Mouse (Mus musculus) megakaryocyte, embryonic 14.5 days (primary cell): ENCODE data around the gene Sdsl. TPM values are rescaled to one million over a fixed set of nuclear protein-coding genes. Genes with fewer than 3 reads are reported as not detected.

Experiments used
- H3K27me3 ChIP-seq: replicated peaks from 2 replicates; pipeline ENCODE3; 2012; ENCODE audit warnings: inconsistent platforms
- H3K36me3 ChIP-seq: replicated peaks from 2 replicates; pipeline ENCODE3; 2012; ENCODE audit warnings: low read length, inconsistent platforms, mixed read lengths
- H3K4me1 ChIP-seq: 2 replicates; pipeline ENCODE4 v1.6.1; 2012; ENCODE audit warnings: inconsistent platforms
- H3K4me3 ChIP-seq: replicated peaks from 2 replicates; pipeline ENCODE3; 2012; ENCODE audit warnings: moderate library complexity, mild to moderate bottlenecking, inconsistent platforms
- H3K9me3 ChIP-seq: 2 replicates; pipeline ENCODE4 v1.6.1; 2012; ENCODE audit warnings: inconsistent platforms
- FLI1 ChIP-seq: IDR thresholded peaks from 2 replicates; pipeline ENCODE4 v1.6.1; 2012; ENCODE audit warnings: low read length, inconsistent platforms, mixed read lengths
- GATA1 ChIP-seq: IDR thresholded peaks from 3 replicates; pipeline ENCODE4 v1.6.1; 2012; ENCODE audit warnings: mixed read lengths, low read length, inconsistent platforms, borderline replicate concordance
- polyA plus RNA-seq: library from polyadenylated mRNA; stranded (reverse); fragments of >175 nt; gene quantifications from 2 replicates; pipeline ENCODE4 v1.2.3, GENCODE M21; 2012; ENCODE audit warnings: low replicate concordance; ENCODE audit not compliant: insufficient read depth

Gene Sdsl
- polyA plus RNA-seq, result 1.3 and 5.3 TPM in 2 replicates

DNA sequence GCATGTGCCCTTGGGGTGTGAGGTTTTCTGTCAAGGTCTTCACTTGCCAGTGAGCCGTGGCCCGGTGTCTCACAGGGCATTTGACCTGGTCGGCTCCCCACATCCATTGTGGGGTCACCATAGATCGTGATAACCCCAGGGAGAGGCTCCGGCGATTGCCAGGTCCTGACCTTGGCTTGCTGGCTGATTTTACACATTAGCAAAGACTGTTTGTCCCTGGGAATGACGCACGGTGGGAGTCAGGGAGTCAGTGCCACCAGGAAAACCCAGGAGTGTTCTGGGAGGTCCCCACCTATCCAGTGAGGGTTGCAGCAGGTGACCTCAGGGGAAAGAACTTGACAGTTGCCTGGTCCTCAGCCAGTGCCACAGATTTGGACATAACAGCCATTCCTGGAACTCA is at the start of gene Sdsl:
Gene Sdsl (minus strand): TSS at position 41 of the 400 bp plus-strand sequence.
- Histone ChIP-seq H3K4me3 (no peak within 1 kb of the TSS), H3K9me3 (peaks cover 14% of the 10 kb centered on the region), H3K36me3 (no peaks in the 10 kb centered on the region), H3K4me1 (peaks cover 17% of the 10 kb centered on the region), H3K27me3 (peaks cover 69% of the 10 kb centered on the region)
- no peak for TF ChIP-seq GATA1
- TF ChIP-seq FLI1, result no peak

DNA sequence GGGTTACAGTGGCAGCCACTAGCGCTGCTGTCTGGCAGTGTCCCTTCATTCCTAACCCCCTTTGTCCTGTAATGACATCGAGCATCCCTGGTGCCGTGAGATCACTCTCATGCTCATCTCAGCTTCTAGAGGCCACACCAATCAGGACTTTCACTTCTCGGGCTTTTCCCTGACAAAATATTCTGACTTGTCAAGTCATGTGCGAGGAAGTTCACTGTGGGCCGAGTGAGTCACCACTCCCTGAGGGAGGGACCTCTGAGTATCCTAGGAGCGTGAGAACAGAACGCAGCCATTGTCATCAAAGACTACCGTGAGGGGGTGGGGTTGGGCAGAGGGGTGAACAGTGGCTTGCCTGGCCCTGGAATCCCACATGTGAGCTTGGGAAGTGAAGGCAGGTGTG is 44.9 kb upstream of the Sdsl start:
- Histone ChIP-seq H3K4me1 (peaks cover 61% of the 10 kb centered on the region), H3K27me3 (no peaks in the 10 kb centered on the region), H3K4me3 (peak overlapping the region; percentile 79), H3K36me3 (peaks cover 62% of the 10 kb centered on the region), H3K9me3 (no peaks in the 10 kb centered on the region)
- TF ChIP-seq FLI1, result no peak

DNA sequence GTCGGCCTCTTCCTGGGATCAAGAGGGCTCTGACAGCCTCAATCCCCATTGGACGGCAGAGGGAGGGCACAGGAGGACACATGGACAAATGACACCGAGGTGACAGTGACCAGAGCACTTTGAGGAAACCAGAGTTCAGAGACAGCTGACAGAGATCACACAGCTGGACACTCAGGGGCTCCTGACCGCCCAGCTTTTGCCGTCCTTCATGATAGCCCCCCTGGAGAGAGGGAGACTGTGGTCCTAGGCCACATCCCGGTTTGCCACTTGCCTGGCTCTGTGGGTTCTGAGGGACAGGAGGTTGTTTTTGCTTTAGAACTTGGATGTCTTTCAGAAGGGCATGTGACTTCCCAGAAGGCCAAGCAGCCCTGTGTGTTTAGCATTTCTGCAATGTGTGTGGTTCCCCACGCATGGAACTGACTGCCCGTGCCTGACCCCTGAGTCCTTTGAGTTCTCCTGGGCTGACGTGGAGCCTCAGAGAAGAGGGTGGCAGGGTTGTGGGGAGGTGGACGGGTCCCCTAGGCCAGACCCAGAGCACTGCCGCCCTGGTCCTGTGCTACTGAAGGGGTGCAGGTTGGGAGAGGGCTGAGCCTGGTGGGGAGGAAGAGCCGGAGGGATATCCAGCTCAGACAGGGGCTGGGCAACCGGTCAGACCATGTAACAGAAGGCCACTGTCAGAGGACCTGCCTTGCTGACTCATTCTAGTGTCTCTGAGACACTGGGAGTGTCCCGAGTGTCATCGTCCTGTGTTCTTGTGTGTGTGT is 43.8 kb upstream of the Sdsl start:
- H3K9me3 ChIP-seq, result no peaks in the 10 kb centered on the region
- peaks cover 71% of the 10 kb centered on the region for H3K4me1 ChIP-seq
- H3K27me3 ChIP-seq, result no peaks in the 10 kb centered on the region
- no peak for TF ChIP-seq FLI1
- peaks cover 51% of the 10 kb centered on the region for H3K36me3 ChIP-seq
- H3K4me3 ChIP-seq, result peak overlapping the region; percentile 72

DNA sequence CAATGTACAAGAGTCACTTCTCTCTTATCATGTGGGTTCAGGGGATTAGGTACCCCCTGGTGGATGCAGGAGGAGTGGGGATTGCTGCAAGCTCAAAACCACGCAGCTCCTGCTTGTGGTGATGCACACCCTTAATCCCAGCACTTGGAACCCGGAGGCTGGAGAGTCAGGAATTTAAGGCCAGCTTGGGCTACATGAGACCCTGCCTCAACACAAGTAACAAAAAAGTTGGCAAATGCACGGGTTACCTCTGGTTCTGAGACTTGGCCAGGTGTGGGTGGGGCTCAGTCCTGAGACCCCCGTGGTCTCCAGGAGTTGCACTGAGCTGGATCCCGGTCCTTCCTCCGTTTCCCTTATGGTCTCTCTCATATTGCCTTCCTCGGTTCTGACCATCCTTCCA is 42.8 kb upstream of the Sdsl start:
- H3K4me3 ChIP-seq, result no peak overlapping the region
- H3K4me1 ChIP-seq, result peaks cover 72% of the 10 kb centered on the region
- TF ChIP-seq GATA1 (no peak), FLI1 (no peak)
- peaks cover 41% of the 10 kb centered on the region for H3K36me3 ChIP-seq
- H3K27me3 ChIP-seq, result no peaks in the 10 kb centered on the region
- H3K9me3 ChIP-seq, result no peaks in the 10 kb centered on the region

DNA sequence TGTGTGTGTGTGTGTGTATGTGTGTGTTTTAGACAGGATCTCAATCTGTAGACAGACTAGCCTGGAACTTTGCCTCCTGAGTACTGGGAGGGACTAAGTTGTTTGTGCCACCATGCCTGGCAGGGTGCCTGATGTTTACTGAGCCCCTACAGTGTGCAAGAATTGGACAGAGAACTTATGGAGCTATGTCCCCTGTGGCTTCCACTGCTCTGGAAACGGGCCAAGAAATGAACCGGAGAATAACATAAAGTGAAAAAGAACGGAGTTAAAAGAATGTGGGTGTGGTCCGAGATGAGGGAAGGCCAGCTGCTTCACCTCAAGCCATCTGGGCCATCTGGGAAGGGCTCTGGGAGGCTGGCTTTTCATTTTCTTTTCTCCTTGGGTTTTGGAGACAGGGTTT is 42.1 kb upstream of the Sdsl start:
- no peak for TF ChIP-seq FLI1
- TF ChIP-seq GATA1, result no peak
- Histone ChIP-seq H3K36me3 (peaks cover 34% of the 10 kb centered on the region), H3K27me3 (no peaks in the 10 kb centered on the region), H3K4me1 (peaks cover 76% of the 10 kb centered on the region), H3K4me3 (no peak overlapping the region), H3K9me3 (no peaks in the 10 kb centered on the region)

DNA sequence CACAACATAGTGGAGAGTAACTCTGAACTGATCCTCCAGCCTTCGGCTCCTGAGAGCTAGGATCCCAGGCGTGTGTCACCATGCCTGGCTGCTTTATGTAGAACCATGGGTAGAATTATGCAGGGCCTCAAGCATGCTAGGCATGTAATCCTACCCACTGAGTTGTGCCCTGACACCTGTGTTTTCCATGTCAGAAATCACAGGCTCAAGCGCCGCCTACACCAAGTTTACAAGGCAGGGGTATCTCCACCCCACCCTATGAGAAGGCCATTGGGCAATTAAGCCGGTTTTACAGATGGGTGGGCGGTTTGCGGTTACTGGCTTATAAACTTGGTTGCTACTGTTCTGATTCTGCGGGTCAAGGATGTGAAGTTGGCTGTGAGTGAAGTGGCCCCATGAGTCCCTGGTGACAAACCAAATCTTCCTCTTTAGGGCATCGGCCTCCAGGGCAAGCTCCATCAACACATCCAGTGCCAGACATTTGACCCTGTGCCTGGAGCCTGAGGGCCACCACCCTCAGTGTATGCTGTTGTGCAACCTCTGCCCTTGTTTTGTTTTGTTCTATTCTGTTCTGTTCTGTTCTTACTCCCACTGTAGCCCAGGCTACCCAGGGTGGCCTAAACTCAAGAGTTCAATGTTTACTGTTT is 41.5 kb upstream of the Sdsl start:
- Histone ChIP-seq H3K4me3 (no peak overlapping the region), H3K36me3 (peaks cover 30% of the 10 kb centered on the region), H3K9me3 (peaks cover 3% of the 10 kb centered on the region), H3K4me1 (peaks cover 74% of the 10 kb centered on the region), H3K27me3 (no peaks in the 10 kb centered on the region)
- TF ChIP-seq FLI1 (no peak), GATA1 (no peak)

DNA sequence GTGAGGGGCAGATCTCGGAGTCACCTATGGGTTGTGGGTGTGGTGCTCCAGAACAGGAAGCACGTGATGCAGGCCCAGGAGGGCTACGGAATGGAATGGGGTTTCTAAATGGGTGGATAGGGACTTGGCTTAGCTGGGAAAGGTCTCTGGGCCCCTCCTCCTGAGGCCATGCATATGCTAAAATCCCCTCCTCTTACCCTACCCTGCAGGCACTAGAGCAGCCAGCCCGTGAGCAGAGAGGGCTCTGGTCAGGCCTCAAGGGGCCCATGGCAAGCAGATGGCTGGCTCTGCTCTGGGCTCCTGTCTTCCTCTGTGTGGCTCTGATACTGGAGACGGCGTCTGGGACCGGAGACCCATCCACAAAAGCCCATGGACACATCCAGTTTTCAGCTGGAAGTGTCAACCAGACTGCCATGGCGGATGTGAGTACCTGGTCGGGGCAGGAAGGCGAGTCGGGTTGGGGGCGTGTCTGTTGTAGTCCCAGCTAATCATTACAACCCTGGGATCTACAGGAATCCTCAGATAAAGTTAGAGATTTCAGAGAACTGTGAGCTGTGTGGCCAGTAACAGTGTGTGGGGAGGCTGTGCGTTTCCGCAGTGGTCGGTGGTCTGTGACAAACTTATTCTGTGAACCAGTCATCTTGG is 40.4 kb upstream of the Sdsl start:
- Histone ChIP-seq H3K36me3 (peaks cover 30% of the 10 kb centered on the region), H3K4me3 (peak overlapping the region; percentile 14), H3K9me3 (peaks cover 3% of the 10 kb centered on the region), H3K4me1 (peaks cover 80% of the 10 kb centered on the region), H3K27me3 (no peaks in the 10 kb centered on the region)
- TF ChIP-seq GATA1, result no peak
- no peak for TF ChIP-seq FLI1

DNA sequence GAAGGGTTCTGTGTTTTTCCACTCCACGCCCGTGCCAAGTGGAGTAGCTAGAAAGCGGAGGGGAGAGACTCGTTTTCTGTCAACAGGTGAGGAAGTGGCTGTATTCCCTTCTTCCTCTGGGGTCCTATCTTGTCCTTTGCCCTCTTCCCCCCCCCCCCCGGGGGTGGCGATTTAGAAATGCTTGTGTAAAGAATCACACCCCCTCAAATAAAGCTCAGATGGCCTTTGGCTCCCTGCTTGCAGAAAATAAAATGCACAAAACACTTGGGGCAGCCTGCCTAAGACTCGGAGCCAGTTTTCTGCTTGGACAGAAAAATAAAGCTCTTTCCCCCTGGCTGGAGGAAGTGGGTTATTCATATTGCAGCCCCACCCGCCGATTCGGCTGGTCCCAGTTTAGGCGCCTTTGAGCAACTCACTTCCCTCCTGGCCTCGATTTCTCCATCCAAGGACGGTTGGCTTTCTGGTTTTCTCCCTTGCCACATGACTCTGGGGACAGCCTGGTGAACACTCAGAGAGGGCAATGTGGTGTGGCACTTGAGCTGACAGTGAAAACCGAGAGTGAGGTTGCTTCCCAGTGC is 39.1 kb upstream of the Sdsl start:
- Histone ChIP-seq H3K27me3 (peaks cover 2% of the 10 kb centered on the region), H3K9me3 (peaks cover 3% of the 10 kb centered on the region), H3K36me3 (peaks cover 30% of the 10 kb centered on the region), H3K4me1 (peaks cover 67% of the 10 kb centered on the region), H3K4me3 (peak overlapping the region; percentile 92)
- no peak for TF ChIP-seq GATA1
- TF ChIP-seq FLI1, result no peak

DNA sequence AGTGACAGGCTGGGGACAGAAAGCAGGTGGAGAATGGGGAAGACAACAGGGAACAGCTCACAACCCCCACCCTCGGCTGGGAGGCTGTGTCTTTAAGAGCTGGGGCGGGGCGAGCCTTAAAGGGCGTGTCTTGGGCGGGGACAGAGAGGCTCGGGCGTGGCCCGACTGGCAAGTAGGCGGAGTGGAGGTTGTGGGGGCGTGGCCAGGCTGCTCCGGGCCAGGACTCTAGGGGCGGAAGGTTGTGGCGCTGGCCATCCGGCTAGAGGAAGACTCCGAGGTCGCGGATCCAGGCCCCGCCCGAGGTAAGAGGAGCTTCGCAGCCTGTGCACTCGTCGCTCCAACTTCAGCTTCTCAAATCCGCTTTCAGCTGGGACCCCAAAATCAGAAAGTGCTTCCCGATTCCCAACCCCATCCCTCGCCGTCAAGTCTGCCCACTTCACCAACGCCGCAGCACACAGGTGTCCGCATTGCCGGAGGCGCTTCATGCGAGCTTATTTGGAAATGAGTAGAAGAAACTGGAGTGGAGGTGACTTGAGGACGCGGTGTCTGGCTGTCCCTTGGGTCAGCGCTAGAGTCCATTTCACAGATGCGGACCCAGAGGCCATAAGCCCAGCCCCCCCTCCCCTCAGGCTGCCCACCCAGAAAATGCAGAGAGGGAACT is 38.5 kb upstream of the Sdsl start, which contains the start of gene Slc8b1:
Gene Slc8b1 (plus strand): TSS at position 187 of the 661 bp plus-strand sequence.
- no peak for TF ChIP-seq GATA1
- no peak for TF ChIP-seq FLI1
- H3K4me1 ChIP-seq, result peaks cover 60% of the 10 kb centered on the region
- H3K36me3 ChIP-seq, result peaks cover 28% of the 10 kb centered on the region
- H3K4me3 ChIP-seq, result peak within 1 kb of the TSS; percentile 92
- H3K27me3 ChIP-seq, result peaks cover 2% of the 10 kb centered on the region
- H3K9me3 ChIP-seq, result peaks cover 3% of the 10 kb centered on the region
